Mouse (Mus musculus) lung, adult 2 months (tissue): ENCODE data around the gene Lcat.
"Not testable (repeated sequence)": the region's sequence is repeated elsewhere in the genome, so short reads cannot be mapped to it uniquely, and the experiment has no call there.

Experiments used
- CTCF ChIP-seq: fragments of 200-500 bp; IDR thresholded peaks from 2 replicates; pipeline ENCODE4 v1.5.1; 2011; ENCODE audit warnings: mild to moderate bottlenecking, low read length, control low read depth; ENCODE audit not compliant: insufficient read depth
- POLR2A ChIP-seq: fragments of 200-500 bp; IDR thresholded peaks from 2 replicates; pipeline ENCODE4 v1.6.1; 2011; ENCODE audit warnings: low read depth, mild to moderate bottlenecking, control low read depth, low read length, borderline replicate concordance; ENCODE audit errors: extremely low read depth

DNA sequence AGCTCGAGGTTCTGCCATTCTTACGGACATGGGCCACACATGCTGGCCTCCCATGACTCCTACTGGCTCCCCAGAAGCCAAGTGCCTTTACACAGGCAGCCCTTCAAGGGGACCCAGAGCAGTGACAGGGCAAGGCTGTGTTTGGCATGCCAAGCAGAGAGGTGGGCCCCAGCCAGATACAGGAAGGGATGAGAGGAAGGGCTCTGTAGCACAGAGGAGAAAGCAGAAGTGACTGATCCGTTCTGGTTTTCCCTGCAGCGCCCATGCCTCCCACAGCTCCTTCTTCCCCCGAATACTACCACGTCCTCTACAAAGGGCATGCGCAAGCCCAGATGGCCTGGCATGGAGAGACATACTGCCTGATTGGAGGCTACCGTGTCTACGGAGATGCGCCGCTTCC lies 40.2 kb upstream of the Lcat start:
- not testable (repeated sequence) for TF ChIP-seq CTCF, POLR2A
